Mouse (Mus musculus) spleen, adult 2 months (tissue): ENCODE data around the gene Inhbe.

ENCODE experiments used
- CTCF ChIP-seq: fragments of 200-500 bp; IDR thresholded peaks from 2 replicates; pipeline ENCODE4 v1.5.1; 2011; ENCODE audit warnings: mild to moderate bottlenecking, inconsistent platforms; ENCODE audit not compliant: insufficient read depth, insufficient read length, insufficient replicate concordance; ENCODE audit errors: extremely low read depth
- POLR2A ChIP-seq: fragments of 200-500 bp; IDR thresholded peaks from 2 replicates; pipeline ENCODE4 v1.6.1; 2011; ENCODE audit warnings: low read depth, low read length, inconsistent platforms

DNA sequence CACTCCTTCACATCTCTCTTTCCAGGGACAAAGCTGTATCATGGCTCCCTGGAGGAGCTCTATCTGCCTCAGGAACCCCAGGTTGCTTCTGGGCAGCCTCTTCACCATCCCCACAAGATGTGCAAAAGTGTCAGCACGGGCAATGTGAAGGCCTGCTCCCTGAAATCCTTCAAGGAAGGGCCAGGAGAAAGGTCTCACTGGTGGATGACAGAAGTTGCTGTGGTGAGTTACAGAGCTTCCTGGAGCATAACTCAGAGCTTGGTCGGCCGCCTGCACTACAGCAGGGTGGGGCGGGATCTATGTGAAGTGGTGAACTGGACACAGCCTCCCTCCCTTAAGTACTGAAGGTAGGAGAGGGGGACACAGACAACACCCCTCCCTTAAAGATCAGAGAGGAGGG, 31.5 kb downstream of the Inhbe start:
- TF ChIP-seq CTCF (no peak), POLR2A (no peak)
